Mouse (Mus musculus): ENCODE data around the gene Bad. TPM values are rescaled to one million over a fixed set of nuclear protein-coding genes. Genes with fewer than 3 reads are reported as not detected.

Bad gene
- polyA plus RNA-seq, 1 experiment = 197 TPM

GRCm38 (mm10) chr19:6955424-6955823 is 13.8 kb downstream of the Bad start:
- H3K36me3 ChIP-seq (replicated peaks; ENCODE audit: low read length) = peaks cover 80% of the 10 kb centered on the region
- no peaks in the 10 kb centered on the region for H3K9me3 ChIP-seq

DNA sequence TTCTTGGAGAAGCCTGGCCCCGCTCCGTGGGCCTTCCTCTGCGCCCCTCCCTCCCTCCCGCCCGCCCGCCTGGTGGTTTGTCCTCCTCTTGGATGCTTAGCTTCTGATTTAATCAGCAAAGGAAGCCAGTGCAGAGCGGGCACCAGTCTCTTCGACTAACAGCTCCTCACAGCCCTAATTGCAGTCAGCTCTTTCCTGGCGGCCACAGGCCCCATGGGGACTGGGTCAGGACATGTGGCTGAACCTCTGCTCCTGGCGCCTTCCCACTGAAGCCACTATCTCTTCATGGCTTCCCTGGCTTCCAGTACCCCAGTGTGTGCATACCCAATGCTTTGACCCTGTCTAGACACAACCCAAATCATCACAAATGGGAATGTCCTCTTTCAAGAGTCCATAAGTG is 14.8 kb downstream of the Bad start:
- Histone ChIP-seq H3K27me3 (replicated peaks) (no peaks in the 10 kb centered on the region), H3K4me3 (replicated peaks) (no peak overlapping the region), H3K9me3 (no peaks in the 10 kb centered on the region), H3K4me1 (peaks cover 85% of the 10 kb centered on the region), H3K36me3 (replicated peaks; ENCODE audit: low read length) (peaks cover 89% of the 10 kb centered on the region)
- TF ChIP-seq GATA1 (IDR thresholded peaks at IDR 0.05; ENCODE audit: borderline replicate concordance, low read length) (no peak), FLI1 (IDR thresholded peaks at IDR 0.05; ENCODE audit: low read length) (no peak)

More at GRCm38 (mm10) chr19:6955424-6955823, 13.8 kb downstream of the Bad start:
- Histone ChIP-seq H3K27me3 (replicated peaks) (no peaks in the 10 kb centered on the region), H3K4me1 (peaks cover 90% of the 10 kb centered on the region), H3K4me3 (replicated peaks) (no peak overlapping the region)
- no peak for TF ChIP-seq GATA1 (IDR thresholded peaks at IDR 0.05; ENCODE audit: borderline replicate concordance, low read length)
- no peak for TF ChIP-seq FLI1 (IDR thresholded peaks at IDR 0.05; ENCODE audit: low read length)

- TF ChIP-seq FLI1 (IDR thresholded peaks at IDR 0.05; ENCODE audit: low read length) (no peak), GATA1 (IDR thresholded peaks at IDR 0.05; ENCODE audit: borderline replicate concordance, low read length) (no peak)
- H3K36me3 ChIP-seq (replicated peaks; ENCODE audit: low read length) = peaks cover 36% of the 10 kb centered on the region
- no peaks in the 10 kb centered on the region for H3K9me3 ChIP-seq
- H3K4me1 ChIP-seq = peaks cover 76% of the 10 kb centered on the region
- H3K27me3 ChIP-seq (replicated peaks) = no peaks in the 10 kb centered on the region
- peak overlapping the region; percentile 99 for H3K4me3 ChIP-seq (replicated peaks)
Measured at GRCm38 (mm10) chr19:6968491-6969271, 27.0 kb downstream of the Bad start.

GRCm38 (mm10) chr19:6969291-6969664 is 27.6 kb downstream of the Bad start:
- no peaks in the 10 kb centered on the region for H3K9me3 ChIP-seq
- no peaks in the 10 kb centered on the region for H3K27me3 ChIP-seq (replicated peaks)
- H3K36me3 ChIP-seq (replicated peaks; ENCODE audit: low read length) = peaks cover 30% of the 10 kb centered on the region
- H3K4me1 ChIP-seq = peaks cover 76% of the 10 kb centered on the region
- TF ChIP-seq GATA1 (IDR thresholded peaks at IDR 0.05; ENCODE audit: borderline replicate concordance, low read length) = no peak
- TF ChIP-seq FLI1 (IDR thresholded peaks at IDR 0.05; ENCODE audit: low read length) = no peak
- peak overlapping the region; percentile 99 for H3K4me3 ChIP-seq (replicated peaks)

DNA sequence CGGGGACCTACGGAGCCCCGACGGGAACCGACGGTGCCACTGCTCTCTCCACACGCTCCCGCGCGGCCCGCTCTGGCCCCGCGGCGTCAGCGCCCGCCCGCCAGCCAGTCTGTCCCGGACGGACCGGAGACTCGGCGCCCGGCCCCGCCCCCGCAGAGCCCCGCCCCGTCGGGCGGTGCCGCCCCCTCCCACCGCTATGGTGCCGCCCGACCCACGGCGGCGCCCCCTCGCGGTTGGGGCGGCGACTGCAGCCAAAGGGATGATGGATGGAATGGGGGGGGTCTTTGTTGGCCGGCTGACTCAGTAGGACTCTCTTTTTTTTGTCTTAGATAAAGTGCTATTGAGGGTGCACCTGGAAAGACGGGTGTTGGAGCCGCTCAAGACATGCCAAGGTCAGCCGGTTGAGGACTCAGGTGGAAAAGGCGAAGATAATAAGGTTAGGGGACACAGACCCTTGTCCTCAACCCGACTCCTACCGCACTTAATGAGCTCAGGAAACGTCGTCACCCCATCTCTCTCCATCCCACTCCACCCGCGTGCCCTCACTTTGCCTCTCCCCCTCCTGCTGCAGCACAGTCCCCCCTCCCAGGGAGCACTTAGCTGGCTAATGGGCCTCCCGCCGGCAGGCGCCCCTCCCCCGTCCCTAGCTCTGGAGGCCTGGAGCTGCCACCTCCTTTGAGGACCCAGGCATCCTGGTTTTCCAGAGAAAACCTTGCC is 28.2 kb downstream of the Bad start:
- H3K9me3 ChIP-seq = no peaks in the 10 kb centered on the region
- H3K4me1 ChIP-seq = peaks cover 74% of the 10 kb centered on the region
- peak overlapping the region; percentile 99 for H3K4me3 ChIP-seq (replicated peaks)
- no peaks in the 10 kb centered on the region for H3K27me3 ChIP-seq (replicated peaks)
- TF ChIP-seq GATA1 (IDR thresholded peaks at IDR 0.05; ENCODE audit: borderline replicate concordance, low read length) = no peak
- TF ChIP-seq FLI1 (IDR thresholded peaks at IDR 0.05; ENCODE audit: low read length) = no peak
- H3K36me3 ChIP-seq (replicated peaks; ENCODE audit: low read length) = peaks cover 25% of the 10 kb centered on the region

- Histone ChIP-seq H3K4me1 (peaks cover 75% of the 10 kb centered on the region), H3K36me3 (replicated peaks; ENCODE audit: low read length) (peaks cover 17% of the 10 kb centered on the region), H3K27me3 (replicated peaks) (no peaks in the 10 kb centered on the region), H3K4me3 (replicated peaks) (peak overlapping the region; percentile 99), H3K9me3 (no peaks in the 10 kb centered on the region)
- TF ChIP-seq FLI1 (IDR thresholded peaks at IDR 0.05; ENCODE audit: low read length) (no peak), GATA1 (IDR thresholded peaks at IDR 0.05; ENCODE audit: borderline replicate concordance, low read length) (no peak)
Measured at GRCm38 (mm10) chr19:6970460-6971085, 28.9 kb downstream of the Bad start.

DNA sequence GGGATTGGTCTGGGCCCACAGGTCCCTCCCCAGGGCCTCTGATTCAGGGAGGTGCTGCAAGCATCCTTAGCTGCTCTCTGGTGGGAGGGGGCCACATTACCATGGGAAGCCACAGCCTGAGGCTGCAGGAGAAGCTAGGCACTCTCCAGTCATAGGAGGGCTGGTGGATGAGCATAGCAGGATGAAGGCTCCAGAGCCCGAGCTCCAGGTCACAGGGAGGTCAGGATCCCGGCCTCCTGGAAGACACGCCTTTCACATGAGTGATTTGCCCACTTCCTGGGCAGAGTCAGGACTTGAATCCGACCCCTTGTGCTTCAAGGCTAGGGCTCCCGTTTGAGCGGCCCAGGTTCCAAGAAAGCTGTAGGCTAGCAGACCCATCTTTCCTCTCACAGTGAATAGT is 30.0 kb downstream of the Bad start:
- Histone ChIP-seq H3K4me3 (replicated peaks) (peak overlapping the region; percentile 20), H3K36me3 (replicated peaks; ENCODE audit: low read length) (peaks cover 10% of the 10 kb centered on the region), H3K27me3 (replicated peaks) (no peaks in the 10 kb centered on the region), H3K4me1 (peaks cover 86% of the 10 kb centered on the region), H3K9me3 (no peaks in the 10 kb centered on the region)
- TF ChIP-seq GATA1 (IDR thresholded peaks at IDR 0.05; ENCODE audit: borderline replicate concordance, low read length) (no peak), FLI1 (IDR thresholded peaks at IDR 0.05; ENCODE audit: low read length) (no peak)

GRCm38 (mm10) chr19:6972247-6972917 is 30.7 kb downstream of the Bad start:
- Histone ChIP-seq H3K27me3 (replicated peaks) (no peaks in the 10 kb centered on the region), H3K4me1 (peaks cover 87% of the 10 kb centered on the region), H3K4me3 (replicated peaks) (peak overlapping the region; percentile 35), H3K36me3 (replicated peaks; ENCODE audit: low read length) (peaks cover 12% of the 10 kb centered on the region), H3K9me3 (no peaks in the 10 kb centered on the region)
- no peak for TF ChIP-seq GATA1 (IDR thresholded peaks at IDR 0.05; ENCODE audit: borderline replicate concordance, low read length)

DNA sequence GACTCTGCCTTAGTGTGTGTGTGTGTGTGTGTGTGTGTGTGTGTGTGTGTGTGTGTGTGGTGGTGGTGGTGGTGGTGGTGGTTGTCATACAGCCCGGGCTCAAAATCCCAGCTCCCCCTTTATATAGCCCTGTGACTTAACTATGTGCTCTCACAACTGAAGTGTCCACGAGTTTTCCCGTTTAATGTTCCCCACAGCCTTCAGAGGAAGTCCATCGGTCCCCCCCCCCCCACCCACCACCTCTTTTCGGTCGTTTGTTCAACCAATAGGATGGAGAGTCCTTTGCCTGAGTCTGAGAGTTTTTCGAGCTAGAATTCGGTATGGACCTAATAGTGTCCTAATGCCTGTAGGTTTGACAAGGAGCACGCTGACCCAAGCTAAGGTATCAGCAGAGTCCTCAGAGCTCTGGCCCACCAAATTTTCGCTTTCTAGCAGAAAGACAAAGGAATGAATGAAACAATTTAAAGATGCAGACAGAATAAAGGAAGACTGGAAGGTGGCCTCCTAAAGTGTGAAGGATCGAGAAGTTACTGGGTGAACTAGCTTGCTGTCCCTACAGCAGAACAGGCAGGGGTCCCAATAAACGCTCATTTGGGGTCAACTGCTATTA is 32.0 kb downstream of the Bad start:
- TF ChIP-seq FLI1 (IDR thresholded peaks at IDR 0.05; ENCODE audit: low read length) = no peak
- TF ChIP-seq GATA1 (IDR thresholded peaks at IDR 0.05; ENCODE audit: borderline replicate concordance, low read length) = no peak
- Histone ChIP-seq H3K4me1 (peaks cover 87% of the 10 kb centered on the region), H3K27me3 (replicated peaks) (no peaks in the 10 kb centered on the region), H3K9me3 (no peaks in the 10 kb centered on the region), H3K4me3 (replicated peaks) (peak overlapping the region; percentile 98), H3K36me3 (replicated peaks; ENCODE audit: low read length) (peaks cover 21% of the 10 kb centered on the region)
